Mouse (Mus musculus) forebrain, embryonic 12.5 days (tissue): ENCODE results near the gene Emx1. TPM values are rescaled to one million over a fixed set of nuclear protein-coding genes. Genes with fewer than 3 reads are reported as not detected.
"Not testable (repeated sequence)": the region's sequence is repeated elsewhere in the genome, so short reads cannot be mapped to it uniquely, and the experiment has no call there.

Experiments used
- ATAC-seq: fragments of 200-750 bp; cut with Nextera tagmentation; 2 replicates; pipeline ENCODE4 v1.8.0; 2017; ENCODE audit warnings: moderate TSS enrichment; ENCODE audit not compliant: low FRiP score
- H3K27ac ChIP-seq: fragments of 300-500 bp; sonication (generic); 2 replicates; pipeline ENCODE4 v1.5.1; 2016; ENCODE audit warnings: mild to moderate bottlenecking
- H3K27me3 ChIP-seq: fragments of 300-500 bp; sonication (generic); 2 replicates; pipeline ENCODE4 v1.6.1; 2016; ENCODE audit warnings: mild to moderate bottlenecking
- H3K36me3 ChIP-seq: fragments of 300-500 bp; sonication (generic); replicated peaks from 2 replicates; pipeline ENCODE4 v1.6.1; 2016; ENCODE audit warnings: mild to moderate bottlenecking
- H3K4me1 ChIP-seq: fragments of 300-500 bp; sonication (generic); 2 replicates; pipeline ENCODE4 v1.6.1; 2016
- H3K4me2 ChIP-seq: fragments of 300-500 bp; sonication (generic); 2 replicates; pipeline ENCODE4 v1.6.1; 2016; ENCODE audit warnings: mild to moderate bottlenecking, moderate library complexity
- H3K4me3 ChIP-seq: fragments of 300-500 bp; sonication (generic); replicated peaks from 2 replicates; pipeline ENCODE4 v1.5.1; 2016; ENCODE audit warnings: mild to moderate bottlenecking
- H3K9ac ChIP-seq: fragments of 300-500 bp; sonication (generic); 2 replicates; pipeline ENCODE4 v1.6.1; 2016; ENCODE audit warnings: mild to moderate bottlenecking
- H3K9me3 ChIP-seq: fragments of 300-500 bp; sonication (generic); 2 replicates; pipeline ENCODE4 v1.6.1; 2016
- WGBS: fragments of 180-500 bp; shearing (Covaris S2); methylation state at CpG from one replicate; pipeline ENCODE4 v1.1.7; 2016; 5-methylcytosine and 5-hydroxymethylcytosine counted together
- polyA plus RNA-seq: library from polyadenylated mRNA; unstranded; fragments of >200 nt; fragmentation: Nextera tagmentation; extraction: Ambion mirVana; gene quantifications from 2 replicates; pipeline ENCODE4 v1.2.1, GENCODE M21; 2016

Gene Emx1
- 71.6 and 89.0 TPM in 2 replicates for polyA plus RNA-seq

DNA sequence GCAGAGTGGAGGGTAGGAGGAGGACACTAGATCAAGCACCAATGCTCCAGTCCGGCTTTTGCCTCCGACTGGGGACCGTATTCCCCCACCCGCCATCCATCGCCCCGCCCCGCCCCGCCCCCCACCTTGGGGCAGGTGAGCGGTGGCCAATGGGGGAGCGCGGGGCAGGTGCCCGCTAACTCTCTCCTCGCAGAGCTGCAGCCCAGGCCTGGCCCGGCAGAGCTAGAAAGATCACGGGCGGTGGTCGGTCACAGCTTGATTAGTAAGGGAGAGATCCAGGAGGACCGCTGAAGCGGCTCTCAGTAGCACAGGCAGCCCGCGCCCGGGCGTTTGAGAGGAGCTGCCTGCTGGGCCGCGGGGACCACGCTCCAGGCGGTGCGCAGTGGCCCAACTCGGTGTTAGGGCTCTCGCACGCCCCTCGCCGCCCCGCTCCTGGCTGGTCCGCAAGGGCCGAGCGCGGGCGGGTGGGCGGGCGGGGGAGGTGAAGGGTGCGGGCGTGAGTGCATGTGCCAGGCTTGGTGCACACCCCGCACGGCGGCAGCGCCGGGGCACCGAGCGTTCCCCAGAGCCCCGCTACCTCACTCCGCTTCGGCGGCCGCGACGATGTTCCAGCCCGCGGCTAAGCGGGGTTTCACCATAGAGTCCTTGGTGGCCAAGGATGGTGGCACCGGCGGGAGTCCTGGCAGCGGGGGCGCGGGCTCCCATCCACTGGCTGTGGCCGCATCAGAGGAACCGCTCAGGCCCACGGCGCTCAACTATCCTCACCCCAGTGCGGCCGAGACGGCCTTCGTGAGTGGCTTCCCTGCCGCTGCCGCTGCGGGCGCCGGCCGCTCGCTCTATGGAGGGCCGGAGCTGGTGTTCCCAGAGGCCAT is at the start of gene Emx1:
TSS of gene Emx1 (plus strand) at position 99 of the 872 bp plus-strand sequence.
- Histone ChIP-seq H3K9ac (peak within 1 kb of the TSS; percentile 88), H3K36me3 (no peaks in the 10 kb centered on the region; the same call in 1 of the 2 replicates), H3K27ac (peak within 1 kb of the TSS; percentile 93), H3K27me3 (peaks cover 82% of the 10 kb centered on the region), H3K4me1 (peaks cover 47% of the 10 kb centered on the region), H3K4me2 (peak within 1 kb of the TSS; percentile 93), H3K9me3 (no peaks in the 10 kb centered on the region), H3K4me3 (peak within 1 kb of the TSS; percentile 74)
- under 1% methylated on average over 70 of the region's 81 CpGs for WGBS
- peak; percentile 82 for ATAC-seq

DNA sequence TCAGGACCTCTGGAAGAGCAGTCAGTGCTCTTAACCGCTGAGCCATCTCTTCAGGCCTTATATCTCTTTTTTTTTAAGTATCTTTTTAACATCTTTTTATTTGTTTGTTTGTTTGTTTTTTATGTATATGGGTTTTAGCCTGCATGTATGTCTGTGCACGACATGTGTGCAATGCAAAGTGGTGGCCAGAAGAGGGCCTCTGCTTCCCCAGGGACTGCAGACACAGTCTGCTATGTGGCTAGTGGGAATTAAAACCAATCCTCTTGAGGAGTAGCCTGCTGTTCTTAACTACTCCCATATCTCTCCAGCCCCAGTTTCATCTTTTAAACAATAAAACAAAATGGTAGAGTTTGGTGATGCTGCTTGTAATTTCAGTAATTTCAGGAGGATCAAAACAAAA is 47.7 kb upstream of the Emx1 start:
- no peak overlapping the region for H3K27ac ChIP-seq
- no peak overlapping the region for H3K4me2 ChIP-seq
- no peaks in the 10 kb centered on the region for H3K9me3 ChIP-seq
- H3K4me1 ChIP-seq, result peaks cover 12% of the 10 kb centered on the region
- no peak overlapping the region for H3K4me3 ChIP-seq
- ATAC-seq, result no peak
- H3K36me3 ChIP-seq, result no peaks in the 10 kb centered on the region
- H3K27me3 ChIP-seq, result peaks cover 4% of the 10 kb centered on the region; the same call in 1 of the 2 replicates
- 88% methylated on average over 2 of the region's 2 CpGs for WGBS
- H3K9ac ChIP-seq, result no peak overlapping the region

DNA sequence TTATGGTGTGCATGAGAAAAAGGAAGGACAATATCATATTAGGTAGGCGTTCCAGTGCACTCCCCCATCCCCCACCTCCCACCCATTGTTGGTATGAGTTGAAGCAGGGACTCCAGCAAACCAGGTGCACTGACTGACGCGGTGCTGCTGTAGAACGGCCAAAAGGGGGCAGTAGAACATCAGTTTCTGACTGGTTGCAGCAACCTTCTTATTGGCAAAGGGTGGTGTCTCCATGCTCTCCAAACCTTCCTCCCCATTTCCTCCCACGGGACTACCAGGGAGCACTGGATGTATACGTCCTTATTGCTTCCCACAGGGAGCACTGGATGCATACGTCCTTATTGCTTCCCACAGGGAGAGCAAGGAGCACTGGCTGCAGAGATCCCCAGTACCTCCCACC is 46.2 kb upstream of the Emx1 start:
- H3K4me1 ChIP-seq, result peaks cover 12% of the 10 kb centered on the region
- H3K27ac ChIP-seq, H3K9ac ChIP-seq, H3K9me3 ChIP-seq, H3K27me3 ChIP-seq, H3K36me3 ChIP-seq, ATAC-seq, H3K4me2 ChIP-seq, H3K4me3 ChIP-seq: not testable (repeated sequence)
- whole genome bisulfite sequencing, result 13% methylated on average over 7 of the region's 7 CpGs

DNA sequence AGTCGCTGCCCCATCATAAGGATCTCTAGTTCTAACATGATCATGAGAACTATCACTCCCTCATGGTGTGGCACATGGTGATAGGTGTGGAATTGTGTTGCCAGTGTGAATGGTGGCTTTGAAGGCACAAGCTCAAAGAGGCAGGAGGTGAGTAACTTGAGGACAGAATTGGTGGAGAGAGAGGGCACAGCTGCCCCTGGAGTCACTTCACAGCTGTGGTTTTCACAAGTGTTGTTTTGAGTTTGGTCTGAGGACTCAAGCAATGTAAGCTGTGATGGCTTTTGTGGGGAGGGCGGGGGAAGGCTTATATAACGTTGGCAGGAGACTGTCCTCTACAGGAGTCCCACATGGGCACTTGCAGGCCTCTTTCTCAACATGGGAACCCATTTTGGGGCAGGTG is 42.8 kb upstream of the Emx1 start:
- no peak for ATAC-seq
- H3K4me3 ChIP-seq, result no peak overlapping the region
- H3K27me3 ChIP-seq, result peaks cover 4% of the 10 kb centered on the region
- H3K9ac ChIP-seq, result no peak overlapping the region
- no peak overlapping the region for H3K4me2 ChIP-seq
- no peaks in the 10 kb centered on the region for H3K36me3 ChIP-seq
- no peaks in the 10 kb centered on the region for H3K4me1 ChIP-seq
- 57% methylated on average over 3 of the region's 3 CpGs for WGBS
- no peaks in the 10 kb centered on the region for H3K9me3 ChIP-seq
- no peak overlapping the region for H3K27ac ChIP-seq

DNA sequence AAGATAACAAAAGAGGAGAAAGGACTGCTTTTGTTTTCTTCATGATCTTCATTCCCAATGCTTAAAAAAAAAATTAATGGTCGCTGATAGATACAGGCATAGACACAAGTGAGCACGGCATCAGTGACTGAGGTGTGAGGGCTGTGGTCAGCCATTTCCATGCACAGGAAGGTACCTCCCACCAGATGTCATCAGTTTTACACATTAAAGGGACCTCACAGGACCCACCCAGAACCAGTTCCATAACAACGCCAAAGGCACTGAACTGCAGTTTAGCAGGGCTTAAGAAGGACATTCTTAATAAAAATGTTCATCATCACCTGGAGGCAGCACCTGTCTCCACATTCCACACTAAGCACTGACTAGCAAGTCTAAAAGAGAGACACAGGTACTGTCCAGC is 39.6 kb upstream of the Emx1 start:
- 72% methylated on average over 3 of the region's 3 CpGs for WGBS
- H3K4me2 ChIP-seq, result no peak overlapping the region
- no peaks in the 10 kb centered on the region for H3K9me3 ChIP-seq
- H3K27ac ChIP-seq, result no peak overlapping the region
- no peak for ATAC-seq
- H3K9ac ChIP-seq, result no peak overlapping the region
- no peaks in the 10 kb centered on the region for H3K4me1 ChIP-seq
- H3K4me3 ChIP-seq, result no peak overlapping the region
- no peaks in the 10 kb centered on the region for H3K36me3 ChIP-seq
- peaks cover 7% of the 10 kb centered on the region for H3K27me3 ChIP-seq

DNA sequence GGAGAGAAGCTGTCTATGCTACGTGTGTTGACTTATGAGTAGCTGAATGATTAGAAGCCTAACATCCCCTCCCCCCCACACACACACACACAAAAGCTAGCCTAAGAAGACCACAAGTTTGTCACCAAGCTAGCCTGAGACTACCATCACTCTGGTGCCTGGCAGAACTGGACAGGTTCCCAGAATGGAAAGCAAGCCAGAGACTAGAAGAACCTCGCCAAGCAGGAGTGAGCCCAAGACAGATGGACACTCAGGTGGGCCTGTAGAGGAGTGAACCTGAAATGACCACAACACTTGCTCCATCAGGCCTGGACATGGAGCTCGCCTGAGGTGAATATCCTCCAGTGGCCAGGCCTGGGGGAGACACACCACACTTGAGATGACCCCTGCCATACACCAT is 36.9 kb upstream of the Emx1 start:
- 78% methylated on average over 3 of the region's 3 CpGs for WGBS
- ATAC-seq, result no peak

DNA sequence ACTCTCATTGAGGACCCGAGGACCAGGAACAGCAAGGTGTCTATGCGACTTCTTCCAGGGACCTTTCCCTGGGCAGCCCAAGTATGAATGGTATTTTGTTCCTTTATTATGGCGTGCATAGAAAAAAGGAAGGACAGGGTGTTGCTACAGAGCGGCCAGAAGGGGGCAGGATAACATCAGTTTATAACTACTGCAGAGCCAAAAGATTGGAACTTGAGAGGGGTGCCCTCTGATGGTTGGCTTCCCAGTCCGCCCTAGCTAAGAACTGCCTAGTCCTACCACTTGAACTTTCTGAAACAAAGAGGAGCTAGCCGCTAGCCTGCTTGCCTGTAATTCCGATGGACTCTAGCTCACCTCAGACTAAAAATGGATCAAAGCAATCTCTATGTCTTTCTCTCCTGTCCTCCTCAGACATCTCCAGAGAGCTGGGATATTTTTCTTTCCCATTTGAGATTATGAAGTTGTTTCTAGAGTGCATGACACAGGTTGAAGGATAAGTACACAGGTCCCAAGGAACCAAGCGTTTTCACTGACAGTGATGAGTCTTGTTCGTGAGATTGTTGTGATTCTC is 33.2 kb upstream of the Emx1 start:
- Histone ChIP-seq H3K36me3 (no peaks in the 10 kb centered on the region), H3K27ac (no peak overlapping the region), H3K4me3 (no peak overlapping the region), H3K4me2 (no peak overlapping the region), H3K4me1 (peaks cover 13% of the 10 kb centered on the region), H3K27me3 (0 out of 2 replicates have a peak, but pooled peaks cover 4% of the 10 kb centered on the region), H3K9ac (no peak overlapping the region), H3K9me3 (no peaks in the 10 kb centered on the region)
- ATAC-seq, result peak; percentile 64; the same call in 1 of the 2 replicates
- WGBS, result 7% methylated on average over 9 of the region's 9 CpGs

More for the DNA sequence above, 36.9 kb upstream of the Emx1 start:
- Histone ChIP-seq H3K36me3 (no peaks in the 10 kb centered on the region), H3K27ac (no peak overlapping the region), H3K4me3 (no peak overlapping the region), H3K27me3 (peaks cover 4% of the 10 kb centered on the region; the same call in 1 of the 2 replicates), H3K4me1 (peaks cover 8% of the 10 kb centered on the region), H3K9me3 (no peaks in the 10 kb centered on the region), H3K9ac (no peak overlapping the region), H3K4me2 (no peak overlapping the region)

DNA sequence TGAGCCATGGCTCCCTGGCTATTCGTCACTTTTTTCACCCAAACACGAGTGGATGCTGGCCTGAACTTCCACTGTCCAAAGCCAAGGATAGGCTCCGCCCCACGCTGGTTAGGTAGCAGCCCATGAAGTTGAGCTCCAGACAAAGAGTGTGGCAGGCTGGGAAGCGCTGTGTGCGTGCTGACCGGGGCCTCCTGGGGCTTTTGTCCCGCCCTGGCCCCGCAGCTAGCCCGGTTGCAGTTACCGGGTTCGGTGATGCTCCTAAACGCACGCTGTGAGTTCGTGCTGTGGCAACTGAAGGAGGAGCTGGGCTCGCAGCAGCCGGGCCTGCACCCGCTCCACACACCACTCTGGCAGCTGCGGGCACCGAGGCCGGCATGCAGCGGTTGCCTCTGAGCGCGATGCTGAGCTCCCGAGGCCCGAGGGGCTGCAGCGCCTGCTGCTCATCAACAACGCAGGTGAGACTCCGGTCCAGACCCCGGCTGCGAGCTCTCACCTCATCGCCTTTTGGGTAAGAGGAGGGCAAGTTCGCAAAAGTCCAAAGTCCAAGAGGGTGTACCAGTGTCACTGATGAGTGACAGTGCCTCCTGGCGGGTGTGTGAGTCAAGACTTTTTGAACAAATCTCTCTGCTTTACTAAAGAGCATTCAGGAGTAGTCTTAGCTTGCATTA is 32.2 kb upstream of the Emx1 start:
- WGBS, result under 1% methylated on average over 34 of the region's 34 CpGs
- peak; percentile 70 for ATAC-seq
- Histone ChIP-seq H3K27ac (peak overlapping the region; percentile 36; the same call in 1 of the 2 replicates), H3K36me3 (no peaks in the 10 kb centered on the region), H3K4me1 (peaks cover 19% of the 10 kb centered on the region), H3K4me2 (peak overlapping the region; percentile 75), H3K27me3 (0 out of 2 replicates have a peak, but pooled peaks cover 4% of the 10 kb centered on the region), H3K9me3 (no peaks in the 10 kb centered on the region), H3K4me3 (peak overlapping the region; percentile 44), H3K9ac (peak overlapping the region; percentile 61)

DNA sequence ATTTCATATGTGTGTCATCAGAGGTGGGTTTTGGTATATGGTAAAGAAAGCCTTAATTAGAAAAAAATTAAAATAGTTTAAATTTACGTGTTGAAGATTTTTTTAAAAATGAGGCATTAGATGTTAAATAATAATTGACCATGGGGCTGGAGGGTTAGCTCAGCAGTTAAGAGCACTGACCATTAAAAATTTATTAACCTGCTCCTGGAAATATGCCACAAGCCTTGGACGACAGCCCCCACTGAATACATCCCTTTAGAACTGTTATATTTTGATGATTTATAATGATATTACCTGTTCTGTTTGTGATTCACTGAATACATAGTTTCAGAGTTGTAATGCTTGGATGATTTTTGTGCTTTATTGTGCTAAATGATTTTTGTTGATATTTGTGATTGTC is 30.7 kb upstream of the Emx1 start:
- H3K27me3 ChIP-seq, ATAC-seq, H3K9me3 ChIP-seq, H3K4me3 ChIP-seq, H3K36me3 ChIP-seq, H3K9ac ChIP-seq, H3K4me2 ChIP-seq, H3K27ac ChIP-seq: not testable (repeated sequence)
- peaks cover 19% of the 10 kb centered on the region for H3K4me1 ChIP-seq
- WGBS, result 89% methylated on average over 2 of the region's 2 CpGs

DNA sequence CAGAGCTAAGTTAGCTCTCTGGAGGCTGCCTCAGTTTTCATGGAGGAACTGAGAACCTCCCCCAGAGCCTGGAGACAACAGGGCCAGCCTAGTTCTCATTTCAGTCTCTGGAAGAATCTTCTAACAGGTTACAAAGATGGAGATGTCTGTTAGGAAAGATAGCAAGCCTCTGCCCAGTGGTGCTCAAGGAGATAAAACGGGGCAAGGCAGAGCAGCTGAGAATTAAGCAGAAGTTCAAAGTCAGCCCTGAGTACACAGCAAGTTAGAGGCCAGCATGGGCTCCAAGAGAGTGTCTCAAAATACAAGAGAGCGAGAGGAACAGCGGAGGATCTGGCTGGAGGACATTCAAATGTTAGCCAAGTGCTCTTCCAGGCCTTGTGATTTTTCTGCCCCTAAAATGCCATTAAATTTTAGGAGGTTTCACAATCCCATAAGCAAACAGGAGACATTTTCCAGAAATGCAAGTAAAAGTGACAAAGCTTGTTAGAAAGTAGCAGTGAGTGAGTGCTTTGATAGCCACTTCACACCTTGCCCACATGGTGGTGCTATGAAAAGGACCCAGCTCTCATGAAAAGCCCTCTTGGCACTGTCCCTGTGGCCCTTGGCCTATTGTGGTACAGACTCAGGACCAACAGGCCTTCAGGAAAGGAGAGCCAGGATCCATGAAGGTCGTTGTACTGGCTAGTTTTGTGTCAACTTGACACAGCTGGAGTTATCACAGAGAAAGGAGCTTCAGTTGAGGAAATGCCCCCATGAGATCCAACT is 29.0 kb upstream of the Emx1 start:
- not testable (repeated sequence) for H3K36me3 ChIP-seq, H3K27ac ChIP-seq, H3K9me3 ChIP-seq, H3K9ac ChIP-seq, H3K4me2 ChIP-seq, H3K4me3 ChIP-seq, ATAC-seq, H3K27me3 ChIP-seq
- WGBS, result 77% methylated on average over 4 of the region's 4 CpGs
- H3K4me1 ChIP-seq, result peaks cover 25% of the 10 kb centered on the region

DNA sequence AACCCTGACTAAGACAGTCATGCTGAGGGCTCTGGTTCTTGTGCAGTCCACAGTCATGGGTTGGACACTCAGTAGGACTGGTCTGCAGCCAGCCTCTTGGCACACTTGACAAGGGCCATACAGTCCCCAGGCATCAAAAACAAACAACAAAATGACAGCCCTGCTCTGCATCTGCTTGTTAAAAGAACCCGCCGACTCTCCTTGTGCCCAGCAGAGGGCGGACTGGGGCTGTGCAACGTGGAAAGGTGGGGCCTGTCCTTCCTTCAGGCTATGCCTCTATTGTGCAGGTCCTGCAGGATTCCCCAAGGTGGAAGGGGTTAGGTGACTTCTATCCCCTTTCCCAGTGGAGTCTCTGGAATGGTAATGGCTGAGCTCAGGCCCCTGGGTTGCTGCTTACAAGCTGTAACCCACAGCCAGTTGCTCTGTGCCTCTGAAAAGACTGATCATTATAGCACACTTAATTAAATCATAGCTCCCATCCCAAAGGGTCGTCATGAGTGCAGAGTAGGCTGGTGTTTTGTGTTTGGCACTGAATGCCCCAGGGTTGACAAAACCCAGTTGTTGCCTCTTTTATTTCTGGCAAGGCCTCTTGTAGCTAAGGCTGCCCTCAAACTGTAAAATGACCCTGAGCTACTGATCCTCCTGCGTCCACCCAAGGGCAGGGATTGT is 28.0 kb upstream of the Emx1 start:
- H3K4me2 ChIP-seq, H3K27me3 ChIP-seq, H3K4me3 ChIP-seq, H3K9me3 ChIP-seq, ATAC-seq, H3K9ac ChIP-seq, H3K36me3 ChIP-seq: not testable (repeated sequence)
- Histone ChIP-seq H3K4me1 (peaks cover 33% of the 10 kb centered on the region), H3K27ac (peak overlapping the region; percentile 13; the same call in 1 of the 2 replicates)
- WGBS, result 15% methylated on average over 6 of the region's 6 CpGs
